Mouse (Mus musculus) ES-Bruce4 (cell line): ENCODE data around the gene Bhmt.

Experiments
- CTCF ChIP-seq: IDR thresholded peaks from one replicate; pipeline ENCODE4 v1.8.1; 2011; ENCODE audit warnings: low read depth, low read length
- EP300 ChIP-seq: IDR thresholded peaks from 2 replicates; pipeline ENCODE4 v1.6.1; 2011; ENCODE audit warnings: low read depth, low read length; ENCODE audit not compliant: insufficient read depth

GRCm38 (mm10) chr13:93687321-93687720 is 49.6 kb upstream of the Bhmt start:
- no peak for TF ChIP-seq CTCF
- no peak for TF ChIP-seq EP300
